Mouse (Mus musculus) neutrophil, adult 59 days (primary cell): Measurements from ENCODE around the gene Rtcb. TPM values are rescaled to one million over a fixed set of nuclear protein-coding genes. Genes with fewer than 3 reads are reported as not detected.

ENCODE experiments used
- total RNA-seq, 2 experiments: library from RNA; stranded (reverse); gene quantifications; 1 replicate in 1 of 2; 2 replicates in 1 of 2; pipeline ENCODE4 v1.2.4; 2023

Gene Rtcb
- total RNA-seq: 10 to 100 TPM; 39.5 to 39.9 TPM

DNA sequence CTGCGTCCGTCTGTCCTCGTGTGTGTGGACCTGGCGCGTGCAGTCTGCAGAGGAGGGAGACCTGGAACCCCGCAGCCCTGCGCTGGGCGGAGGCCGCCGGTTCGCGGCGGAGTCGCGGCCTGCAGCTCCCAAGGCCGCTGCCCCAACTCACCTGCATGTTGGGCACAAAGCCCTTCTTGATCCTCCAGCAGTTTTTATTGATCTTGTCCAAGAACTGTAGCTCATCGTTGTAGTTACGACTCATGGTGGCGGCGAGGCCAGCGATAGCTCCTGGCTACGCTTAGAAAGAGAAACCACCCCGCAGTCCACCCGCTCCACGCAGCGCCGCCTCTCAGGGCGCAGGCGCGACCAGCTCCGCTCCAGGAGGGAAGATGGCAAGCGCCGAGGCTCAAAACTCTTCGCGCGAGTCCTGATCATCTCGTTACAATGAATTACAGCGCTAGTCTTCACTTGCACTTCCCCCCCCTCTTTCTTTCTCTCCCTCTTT is at the start of gene Rtcb:
Rtcb (minus strand) TSS at position 360 of the 487 bp plus-strand sequence.

DNA sequence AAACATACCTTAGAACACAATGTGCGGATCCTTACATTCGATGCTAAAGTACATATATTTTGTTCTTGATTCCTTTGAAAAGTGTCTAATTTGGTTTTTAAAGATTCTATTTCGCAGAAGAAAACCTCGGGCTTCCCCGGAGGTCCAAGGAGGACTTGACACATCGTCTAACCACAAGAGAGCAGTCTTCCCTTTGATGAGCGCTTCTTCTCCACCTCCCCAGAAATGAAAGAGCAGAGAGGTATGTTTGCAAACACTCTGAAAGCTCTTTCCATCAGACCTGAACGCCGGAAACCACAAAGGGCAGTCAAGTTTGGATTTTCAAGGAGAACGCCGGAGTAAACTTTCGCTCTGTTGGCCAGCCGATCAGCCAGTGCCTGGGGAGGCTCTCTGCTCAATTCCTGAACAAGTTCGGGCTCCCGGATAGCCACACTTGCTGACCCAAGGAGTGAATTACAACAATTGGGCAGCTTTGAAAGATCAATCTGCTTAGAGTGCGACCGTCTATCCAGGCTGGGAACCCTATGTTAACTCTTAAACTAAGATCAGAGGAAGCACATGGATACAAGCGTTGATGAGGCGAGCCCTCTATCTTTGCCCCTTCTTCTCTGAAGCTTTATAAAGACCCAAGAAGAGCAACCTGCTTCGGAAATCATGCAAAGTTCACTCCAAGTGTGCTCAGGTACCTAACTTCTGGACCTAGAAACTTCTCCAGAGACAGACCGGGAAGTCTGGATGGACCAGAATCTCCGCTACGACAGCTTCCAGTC is 29.8 kb downstream of the Rtcb start, which contains the start of gene Ascl4:
Ascl4 (plus strand) TSS at position 6 of the 770 bp plus-strand sequence.

DNA sequence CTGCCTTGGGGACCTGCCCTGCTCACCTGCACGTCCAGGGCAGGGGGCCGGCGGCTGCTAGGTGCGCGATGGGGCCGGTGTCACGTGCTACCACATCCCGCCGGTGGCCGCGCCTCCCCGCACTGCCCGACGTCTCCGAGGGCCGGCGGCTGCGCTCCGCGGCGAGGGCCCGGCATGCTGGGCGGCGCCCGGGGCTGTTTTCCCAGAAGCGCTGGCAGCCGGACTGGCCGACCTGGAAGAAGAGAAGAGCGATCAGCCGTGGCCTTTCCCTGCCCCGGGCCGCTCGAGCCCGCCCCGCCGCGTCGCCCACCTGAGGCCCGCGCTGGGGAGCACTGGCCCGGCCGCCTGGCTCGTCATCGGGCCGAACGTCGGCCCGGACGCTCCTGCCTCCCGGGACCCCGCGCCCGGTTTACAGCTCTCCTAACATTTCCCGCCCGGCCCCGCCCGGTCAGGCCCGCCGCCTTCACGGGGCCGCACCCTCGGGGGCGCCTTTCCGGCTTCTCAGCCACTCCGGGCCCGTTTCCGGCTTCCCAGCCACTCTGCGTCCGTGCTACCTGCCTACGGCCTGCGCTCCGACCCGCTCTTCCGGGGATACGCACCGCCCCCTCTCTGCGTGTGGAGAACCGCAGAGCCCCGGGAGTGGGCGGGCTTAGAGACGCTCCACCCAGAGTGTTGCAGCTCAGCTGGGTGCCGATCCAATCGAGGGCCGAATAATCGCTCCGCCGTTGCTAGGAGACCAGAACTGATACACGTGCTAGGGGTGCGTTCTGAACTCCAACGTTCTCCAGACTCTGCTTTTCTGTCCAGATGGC is 40.9 kb downstream of the Rtcb start, which contains the start of gene Prdm4:
Prdm4 (minus strand) TSS at position 645 of the 812 bp plus-strand sequence.

Other genes starting within 250 kb of the Rtcb start
- 10 to 100 TPM; 29.2 to 32.5 TPM for gene Pwp1, start 128.3 kb downstream of the Rtcb start, total RNA-seq
- 10 to 100 TPM; 32.0 to 33.0 TPM for gene Prdm4, start 40.7 kb downstream of the Rtcb start, total RNA-seq
- not detected for gene Ascl4, start 30.1 kb downstream of the Rtcb start, total RNA-seq
- not detected for gene Bpifc, start 54.1 kb upstream of the Rtcb start, total RNA-seq
- gene Fbxo7, start 64.1 kb upstream of the Rtcb start, total RNA-seq: 10 to 100 TPM; 21.9 to 24.1 TPM